Mouse (Mus musculus): ENCODE data around the gene Espn. TPM values are rescaled to one million over a fixed set of nuclear protein-coding genes. Genes with fewer than 3 reads are reported as not detected.

Gene Espn
- 48.3 and 57.5 TPM in 2 replicates for polyA plus RNA-seq (2012; rRNA removed)

GRCm38 (mm10) chr4:152151966-152152544, at the start of gene Espn:
Espn (minus strand) TSS chr4:152152371.
- TF ChIP-seq POLR2A (IDR thresholded peaks at IDR 0.05; ENCODE audit: low read depth, low read length): no peak
- TF ChIP-seq CTCF (conservative IDR thresholded peaks at IDR 0.05; ENCODE audit: insufficient read depth, insufficient read length, low read depth, low read length): no peak
- Histone ChIP-seq H3K4me1 (ENCODE audit: control insufficient read depth, insufficient read depth, low read length) (peaks cover 5% of the 10 kb centered on the region), H3K4me3 (ENCODE audit: insufficient read depth, low read depth, low read length) (peak within 1 kb of the TSS; percentile 45), H3K36me3 (ENCODE audit: control insufficient read depth, insufficient read depth, low read length) (no peaks in the 10 kb centered on the region), H3K27ac (ENCODE audit: insufficient read depth, low read depth, low read length) (no peak within 1 kb of the TSS), H3K27me3 (replicated peaks; ENCODE audit: control insufficient read depth, insufficient read depth, low read length) (no peaks in the 10 kb centered on the region)
- WGBS: 3% methylated on average over 57 of the region's 57 CpGs
- DNase-seq: peak; percentile 54

GRCm38 (mm10) chr4:152201492-152201891, 49.3 kb upstream of the Espn start:
- WGBS: 39% methylated on average over 6 of the region's 6 CpGs
- DNase-seq: no peak
- no peak overlapping the region for H3K27ac ChIP-seq (ENCODE audit: insufficient read depth, low read depth, low read length)

GRCm38 (mm10) chr4:152199617-152200016, 47.4 kb upstream of the Espn start:
- Histone ChIP-seq H3K36me3 (ENCODE audit: control insufficient read depth, insufficient read depth, low read length) (no peaks in the 10 kb centered on the region), H3K27ac (ENCODE audit: insufficient read depth, low read depth, low read length) (no peak overlapping the region), H3K4me1 (ENCODE audit: control insufficient read depth, insufficient read depth, low read length) (peaks cover 9% of the 10 kb centered on the region; the same call in 1 of the 2 replicates), H3K27me3 (replicated peaks; ENCODE audit: control insufficient read depth, insufficient read depth, low read length) (no peaks in the 10 kb centered on the region), H3K4me3 (ENCODE audit: insufficient read depth, low read depth, low read length) (no peak overlapping the region)
- whole genome bisulfite sequencing: 48% methylated on average over 1 of the region's 1 CpGs
- TF ChIP-seq CTCF (conservative IDR thresholded peaks at IDR 0.05; ENCODE audit: insufficient read depth, insufficient read length, low read depth, low read length) (no peak), POLR2A (IDR thresholded peaks at IDR 0.05; ENCODE audit: low read depth, low read length) (no peak)
- no peak for DNase-seq

More at GRCm38 (mm10) chr4:152201492-152201891, 49.3 kb upstream of the Espn start:
- Histone ChIP-seq H3K27me3 (replicated peaks; ENCODE audit: control insufficient read depth, insufficient read depth, low read length) (no peaks in the 10 kb centered on the region), H3K4me3 (ENCODE audit: insufficient read depth, low read depth, low read length) (no peak overlapping the region), H3K4me1 (ENCODE audit: control insufficient read depth, insufficient read depth, low read length) (peaks cover 9% of the 10 kb centered on the region; the same call in 1 of the 2 replicates), H3K36me3 (ENCODE audit: control insufficient read depth, insufficient read depth, low read length) (no peaks in the 10 kb centered on the region)
- TF ChIP-seq POLR2A (IDR thresholded peaks at IDR 0.05; ENCODE audit: low read depth, low read length) (no peak), CTCF (conservative IDR thresholded peaks at IDR 0.05; ENCODE audit: insufficient read depth, insufficient read length, low read depth, low read length) (no peak)

- no peak overlapping the region for H3K27ac ChIP-seq (ENCODE audit: insufficient read depth, low read depth, low read length)
- WGBS: 85% methylated on average over 5 of the region's 5 CpGs
- TF ChIP-seq CTCF (conservative IDR thresholded peaks at IDR 0.05; ENCODE audit: insufficient read depth, insufficient read length, low read depth, low read length): no peak
- TF ChIP-seq POLR2A (IDR thresholded peaks at IDR 0.05; ENCODE audit: low read depth, low read length): no peak
- peaks cover 11% of the 10 kb centered on the region; the same call in 1 of the 2 replicates for H3K4me1 ChIP-seq (ENCODE audit: control insufficient read depth, insufficient read depth, low read length)
- no peaks in the 10 kb centered on the region for H3K36me3 ChIP-seq (ENCODE audit: control insufficient read depth, insufficient read depth, low read length)
- H3K4me3 ChIP-seq (ENCODE audit: insufficient read depth, low read depth, low read length): no peak overlapping the region
- H3K27me3 ChIP-seq (replicated peaks; ENCODE audit: control insufficient read depth, insufficient read depth, low read length): no peaks in the 10 kb centered on the region
- DNase-seq: no peak
Measured at GRCm38 (mm10) chr4:152197545-152197944, 45.4 kb upstream of the Espn start.

- Histone ChIP-seq H3K36me3 (ENCODE audit: control insufficient read depth, insufficient read depth, low read length) (no peaks in the 10 kb centered on the region), H3K27me3 (replicated peaks; ENCODE audit: control insufficient read depth, insufficient read depth, low read length) (no peaks in the 10 kb centered on the region), H3K4me3 (ENCODE audit: insufficient read depth, low read depth, low read length) (no peak overlapping the region), H3K4me1 (ENCODE audit: control insufficient read depth, insufficient read depth, low read length) (peaks cover 7% of the 10 kb centered on the region; the same call in 1 of the 2 replicates), H3K27ac (ENCODE audit: insufficient read depth, low read depth, low read length) (no peak overlapping the region)
- no peak for DNase-seq
- TF ChIP-seq POLR2A (IDR thresholded peaks at IDR 0.05; ENCODE audit: low read depth, low read length) (no peak), CTCF (conservative IDR thresholded peaks at IDR 0.05; ENCODE audit: insufficient read depth, insufficient read length, low read depth, low read length) (no peak)
- whole genome bisulfite sequencing: 93% methylated on average over 9 of the region's 9 CpGs
Measured at GRCm38 (mm10) chr4:152196276-152196675, 44.1 kb upstream of the Espn start.

- Histone ChIP-seq H3K27me3 (replicated peaks; ENCODE audit: control insufficient read depth, insufficient read depth, low read length) (no peaks in the 10 kb centered on the region), H3K27ac (ENCODE audit: insufficient read depth, low read depth, low read length) (no peak overlapping the region), H3K4me1 (ENCODE audit: control insufficient read depth, insufficient read depth, low read length) (peaks cover 3% of the 10 kb centered on the region; the same call in 1 of the 2 replicates), H3K4me3 (ENCODE audit: insufficient read depth, low read depth, low read length) (no peak overlapping the region), H3K36me3 (ENCODE audit: control insufficient read depth, insufficient read depth, low read length) (no peaks in the 10 kb centered on the region)
- TF ChIP-seq POLR2A (IDR thresholded peaks at IDR 0.05; ENCODE audit: low read depth, low read length) (no peak), CTCF (conservative IDR thresholded peaks at IDR 0.05; ENCODE audit: insufficient read depth, insufficient read length, low read depth, low read length) (no peak)
- WGBS: 75% methylated on average over 3 of the region's 3 CpGs
- peak; percentile 58 for DNase-seq
Measured at GRCm38 (mm10) chr4:152194476-152195175, 42.5 kb upstream of the Espn start.

GRCm38 (mm10) chr4:152192569-152192968, 40.4 kb upstream of the Espn start:
- peaks cover 3% of the 10 kb centered on the region; the same call in 1 of the 2 replicates for H3K4me1 ChIP-seq (ENCODE audit: control insufficient read depth, insufficient read depth, low read length)
- no peak overlapping the region for H3K27ac ChIP-seq (ENCODE audit: insufficient read depth, low read depth, low read length)
- H3K27me3 ChIP-seq (replicated peaks; ENCODE audit: control insufficient read depth, insufficient read depth, low read length): no peaks in the 10 kb centered on the region
- no peak for DNase-seq
- WGBS: 71% methylated on average over 4 of the region's 4 CpGs
- no peaks in the 10 kb centered on the region for H3K36me3 ChIP-seq (ENCODE audit: control insufficient read depth, insufficient read depth, low read length)
- TF ChIP-seq CTCF (conservative IDR thresholded peaks at IDR 0.05; ENCODE audit: insufficient read depth, insufficient read length, low read depth, low read length) (no peak), POLR2A (IDR thresholded peaks at IDR 0.05; ENCODE audit: low read depth, low read length) (no peak)
- H3K4me3 ChIP-seq (ENCODE audit: insufficient read depth, low read depth, low read length): no peak overlapping the region

Data from kidney, adult 2 months (tissue).